Mouse (Mus musculus): ENCODE data around the gene Zscan4-ps2. TPM values are rescaled to one million over a fixed set of nuclear protein-coding genes. Genes with fewer than 3 reads are reported as not detected.

The Zscan4-ps2 gene
- polyA plus RNA-seq (2014; fragmentation: Illumina TruSeq; extraction: RNeasy Lipid Tissue Mini Kit (QIAGEN cat#74804); ENCODE audit: low read depth, low replicate concordance): not detected

GRCm38 (mm10) chr7:11514010-11514409 lies at the start of gene Zscan4-ps2:
Gene Zscan4-ps2 (plus strand): TSS chr7:11514310.

Other genes starting within 250 kb of the Zscan4-ps2 start
- not detected for gene Zscan4e, start 203.6 kb upstream of the Zscan4-ps2 start, polyA plus RNA-seq (2014; fragmentation: Illumina TruSeq; extraction: RNeasy Lipid Tissue Mini Kit (QIAGEN cat#74804); ENCODE audit: low read depth, low replicate concordance)
- gene Zscan4f, start 116.4 kb upstream of the Zscan4-ps2 start, polyA plus RNA-seq (2014; fragmentation: Illumina TruSeq; extraction: RNeasy Lipid Tissue Mini Kit (QIAGEN cat#74804); ENCODE audit: low read depth, low replicate concordance): not detected
- gene Zscan4-ps3, start 95.0 kb downstream of the Zscan4-ps2 start, polyA plus RNA-seq (2014; fragmentation: Illumina TruSeq; extraction: RNeasy Lipid Tissue Mini Kit (QIAGEN cat#74804); ENCODE audit: low read depth, low replicate concordance): not detected
- gene Vmn1r72, start 165.8 kb downstream of the Zscan4-ps2 start, polyA plus RNA-seq (2014; fragmentation: Illumina TruSeq; extraction: RNeasy Lipid Tissue Mini Kit (QIAGEN cat#74804); ENCODE audit: low read depth, low replicate concordance): not detected
- not detected for gene Vmn1r73, start 216.0 kb downstream of the Zscan4-ps2 start, polyA plus RNA-seq (2014; fragmentation: Illumina TruSeq; extraction: RNeasy Lipid Tissue Mini Kit (QIAGEN cat#74804); ENCODE audit: low read depth, low replicate concordance)